Mouse (Mus musculus) intestine, embryonic 14.5 days (tissue): ENCODE data around the gene Micall1. TPM values are rescaled to one million over a fixed set of nuclear protein-coding genes. Genes with fewer than 3 reads are reported as not detected.

Experiments used
- ATAC-seq: fragments of 200-750 bp; cut with Nextera tagmentation; replicated peaks from 2 replicates; pipeline ENCODE4 v1.8.0; 2017; ENCODE audit warnings: low read depth, moderate number of reproducible peaks, moderate TSS enrichment, moderate library complexity; ENCODE audit not compliant: low FRiP score, low TSS enrichment
- DNase-seq: peaks from one replicate; pipeline ENCODE4 v3.0.0-alpha.2; 2018; ENCODE audit warnings: low spot score
- H3K27ac ChIP-seq: fragments of 300-500 bp; sonication (generic); 2 replicates; pipeline ENCODE4 v1.5.1; 2014; ENCODE audit warnings: low read depth, mild to moderate bottlenecking, control low read depth
- H3K27me3 ChIP-seq: fragments of 300-500 bp; sonication (generic); replicated peaks from 2 replicates; pipeline ENCODE4 v1.6.1; 2014; ENCODE audit warnings: low read length, control low read depth; ENCODE audit not compliant: control insufficient read depth, insufficient read depth
- H3K36me3 ChIP-seq: fragments of 300-500 bp; sonication (generic); 2 replicates; pipeline ENCODE4 v1.6.1; 2014; ENCODE audit warnings: low read length, control low read depth; ENCODE audit not compliant: control insufficient read depth, insufficient read depth
- H3K4me1 ChIP-seq: fragments of 300-500 bp; sonication (generic); replicated peaks from 2 replicates; pipeline ENCODE4 v1.6.1; 2014; ENCODE audit warnings: low read length, control low read depth, mixed read lengths; ENCODE audit not compliant: control insufficient read depth, insufficient read depth
- H3K4me2 ChIP-seq: fragments of 300-500 bp; sonication (generic); 2 replicates; pipeline ENCODE4 v1.6.1; 2014; ENCODE audit warnings: low read length
- H3K4me3 ChIP-seq: fragments of 300-500 bp; sonication (generic); 2 replicates; pipeline ENCODE4 v1.5.1; 2014; ENCODE audit warnings: low read depth, low read length, control low read depth, mixed read lengths
- H3K9ac ChIP-seq: fragments of 300-500 bp; sonication (generic); 2 replicates; pipeline ENCODE4 v1.6.1; 2014; ENCODE audit warnings: mild to moderate bottlenecking, low read length
- H3K9me3 ChIP-seq: fragments of 300-500 bp; sonication (generic); 2 replicates; pipeline ENCODE4 v1.6.1; 2016; ENCODE audit warnings: low read length, control low read depth; ENCODE audit not compliant: control insufficient read depth
- WGBS: fragments of 180-500 bp; shearing (Covaris S2); extraction: QIAGEN DNeasy Blood & Tissue Kit; methylation state at CpG from one replicate; pipeline ENCODE4 v1.1.7; 2014; 5-methylcytosine and 5-hydroxymethylcytosine counted together
- polyA plus RNA-seq: library from polyadenylated mRNA; unstranded; fragments of >200 nt; fragmentation: Nextera tagmentation; extraction: Ambion mirVana; gene quantifications from 2 replicates; pipeline ENCODE4 v1.2.1, GENCODE M21; 2014

Micall1 gene
- polyA plus RNA-seq, 1 experiment from 2014 or later, result 9.3 TPM

- Histone ChIP-seq H3K27ac (no peak overlapping the region), H3K9me3 (no peaks in the 10 kb centered on the region), H3K4me2 (no peak overlapping the region), H3K36me3 (peaks cover 69% of the 10 kb centered on the region), H3K4me1 (no peaks in the 10 kb centered on the region), H3K9ac (no peak overlapping the region), H3K4me3 (no peak overlapping the region), H3K27me3 (no peaks in the 10 kb centered on the region)
- ATAC-seq (no peak), DNase-seq (no peak)
- WGBS, result 82% methylated on average over 10 of the region's 10 CpGs
Observed at GRCm38 (mm10) chr15:79130782-79131181, 22.1 kb downstream of the Micall1 start.

GRCm38 (mm10) chr15:79131442-79131841 lies 22.7 kb downstream of the Micall1 start:
- Histone ChIP-seq H3K36me3 (peaks cover 63% of the 10 kb centered on the region), H3K27me3 (no peaks in the 10 kb centered on the region), H3K9ac (no peak overlapping the region), H3K4me1 (no peaks in the 10 kb centered on the region), H3K27ac (no peak overlapping the region), H3K4me2 (no peak overlapping the region), H3K9me3 (no peaks in the 10 kb centered on the region), H3K4me3 (no peak overlapping the region)
- ATAC-seq (no peak), DNase-seq (no peak)
- 68% methylated on average over 7 of the region's 7 CpGs for WGBS

GRCm38 (mm10) chr15:79133191-79133661 lies 24.5 kb downstream of the Micall1 start:
- ATAC-seq, result no peak
- Histone ChIP-seq H3K9me3 (no peaks in the 10 kb centered on the region), H3K4me1 (no peaks in the 10 kb centered on the region), H3K27ac (no peak overlapping the region), H3K4me2 (no peak overlapping the region), H3K4me3 (no peak overlapping the region), H3K36me3 (peaks cover 48% of the 10 kb centered on the region), H3K9ac (no peak overlapping the region), H3K27me3 (no peaks in the 10 kb centered on the region)
- DNase-seq, result no peak
- 82% methylated on average over 6 of the region's 6 CpGs for WGBS

- no peak overlapping the region for H3K9ac ChIP-seq
- no peak overlapping the region for H3K4me2 ChIP-seq
- no peak for ATAC-seq
- peaks cover 42% of the 10 kb centered on the region for H3K36me3 ChIP-seq
- no peak for DNase-seq
- no peaks in the 10 kb centered on the region for H3K9me3 ChIP-seq
- no peaks in the 10 kb centered on the region for H3K4me1 ChIP-seq
- H3K4me3 ChIP-seq, result no peak overlapping the region
- H3K27ac ChIP-seq, result no peak overlapping the region
- H3K27me3 ChIP-seq, result no peaks in the 10 kb centered on the region
- 87% methylated on average over 9 of the region's 9 CpGs for WGBS
Observed at GRCm38 (mm10) chr15:79134496-79135270, 26.0 kb downstream of the Micall1 start.

GRCm38 (mm10) chr15:79135332-79135731 lies 26.6 kb downstream of the Micall1 start:
- Histone ChIP-seq H3K36me3 (peaks cover 36% of the 10 kb centered on the region), H3K27ac (no peak overlapping the region), H3K4me1 (no peaks in the 10 kb centered on the region; the same call in 1 of the 2 replicates), H3K27me3 (no peaks in the 10 kb centered on the region), H3K4me3 (no peak overlapping the region), H3K9ac (no peak overlapping the region), H3K9me3 (no peaks in the 10 kb centered on the region), H3K4me2 (no peak overlapping the region)
- DNase-seq (no peak), ATAC-seq (no peak)
- WGBS, result 77% methylated on average over 9 of the region's 9 CpGs

GRCm38 (mm10) chr15:79135783-79136575 lies 27.3 kb downstream of the Micall1 start:
- Histone ChIP-seq H3K4me1 (no peaks in the 10 kb centered on the region; the same call in 1 of the 2 replicates), H3K36me3 (peaks cover 29% of the 10 kb centered on the region), H3K9ac (no peak overlapping the region), H3K4me2 (no peak overlapping the region), H3K4me3 (no peak overlapping the region), H3K27ac (no peak overlapping the region), H3K27me3 (no peaks in the 10 kb centered on the region), H3K9me3 (no peaks in the 10 kb centered on the region)
- no peak for ATAC-seq
- 69% methylated on average over 11 of the region's 11 CpGs for WGBS
- DNase-seq, result no peak

GRCm38 (mm10) chr15:79139640-79140039 lies 30.9 kb downstream of the Micall1 start:
- H3K27me3 ChIP-seq, result no peaks in the 10 kb centered on the region
- peaks cover 8% of the 10 kb centered on the region for H3K36me3 ChIP-seq
- peaks cover 7% of the 10 kb centered on the region; the same call in 1 of the 2 replicates for H3K4me1 ChIP-seq
- 63% methylated on average over 10 of the region's 10 CpGs for WGBS
- DNase-seq, result no peak
- no peak overlapping the region for H3K4me2 ChIP-seq
- H3K9me3 ChIP-seq, result no peaks in the 10 kb centered on the region
- ATAC-seq, result no peak
- H3K4me3 ChIP-seq, result no peak overlapping the region
- no peak overlapping the region for H3K27ac ChIP-seq
- H3K9ac ChIP-seq, result no peak overlapping the region

- ATAC-seq (peak; percentile 87), DNase-seq (peak; percentile 97)
- WGBS, result under 1% methylated on average over 57 of the region's 57 CpGs
- peaks cover 22% of the 10 kb centered on the region for H3K36me3 ChIP-seq
- no peaks in the 10 kb centered on the region for H3K9me3 ChIP-seq
- H3K9ac ChIP-seq, result peak within 1 kb of the TSS; percentile 74
- H3K4me1 ChIP-seq, result peaks cover 7% of the 10 kb centered on the region; the same call in 1 of the 2 replicates
- 0 out of 2 replicates have a peak within 1 kb of the TSS, but pooled peaks have one; percentile 27 for H3K27ac ChIP-seq
- peak within 1 kb of the TSS; percentile 98 for H3K4me3 ChIP-seq
- H3K4me2 ChIP-seq, result peak within 1 kb of the TSS; percentile 69
- H3K27me3 ChIP-seq, result no peaks in the 10 kb centered on the region
Observed at GRCm38 (mm10) chr15:79140866-79141565, 32.3 kb downstream of the Micall1 start, which contains the start of the genes Polr2f and 1700088E04Rik. Gene Polr2f (plus strand): TSS chr15:79141009. Gene 1700088E04Rik (minus strand): TSS chr15:79141253.
